Mouse (Mus musculus) liver, postnatal 0 days (tissue): ENCODE measurements around the gene Irak3. TPM values are rescaled to one million over a fixed set of nuclear protein-coding genes. Genes with fewer than 3 reads are reported as not detected.
A peak's percentile ranks its signal among the peaks of the same experiment; 100 is the strongest.

ENCODE experiments used
- ATAC-seq: fragments of 200-750 bp; cut with Nextera tagmentation; 2 replicates; pipeline ENCODE4 v1.8.0; 2017; ENCODE audit warnings: mild to moderate bottlenecking, moderate library complexity
- DNase-seq: peaks from one replicate; pipeline ENCODE4 v3.0.0-alpha.2; 2016
- H3K27ac ChIP-seq: fragments of 300-500 bp; sonication (generic); 2 replicates; pipeline ENCODE4 v1.5.1; 2014; ENCODE audit warnings: antibody characterized with exemption, moderate library complexity, mild to moderate bottlenecking, low read depth
- H3K27me3 ChIP-seq: fragments of 300-500 bp; sonication (generic); 2 replicates; pipeline ENCODE4 v1.6.1; 2014; ENCODE audit warnings: low read length, control low read depth, mixed read lengths; ENCODE audit not compliant: insufficient read depth
- H3K36me3 ChIP-seq: fragments of 300-500 bp; sonication (generic); replicated peaks from 2 replicates; pipeline ENCODE4 v1.6.1; 2014; ENCODE audit warnings: mild to moderate bottlenecking, control low read depth, low read length, moderate library complexity, mixed read lengths; ENCODE audit not compliant: insufficient read depth
- H3K4me1 ChIP-seq: fragments of 300-500 bp; sonication (generic); 2 replicates; pipeline ENCODE4 v1.6.1; 2014; ENCODE audit warnings: antibody characterized with exemption, mild to moderate bottlenecking, control low read depth; ENCODE audit not compliant: insufficient read depth
- H3K4me2 ChIP-seq: fragments of 300-500 bp; sonication (generic); 2 replicates; pipeline ENCODE4 v1.6.1; 2014; ENCODE audit warnings: low read depth, mild to moderate bottlenecking, low read length, moderate library complexity, mixed read lengths
- H3K4me3 ChIP-seq: fragments of 300-500 bp; sonication (generic); 2 replicates; pipeline ENCODE4 v1.5.1; 2014; ENCODE audit warnings: low read depth, low read length
- H3K9ac ChIP-seq: fragments of 300-500 bp; sonication (generic); replicated peaks from 2 replicates; pipeline ENCODE4 v1.6.1; 2014; ENCODE audit warnings: mild to moderate bottlenecking, moderate library complexity
- H3K9me3 ChIP-seq: fragments of 300-500 bp; sonication (generic); 2 replicates; pipeline ENCODE4 v1.6.1; 2016; ENCODE audit warnings: mild to moderate bottlenecking, control low read depth, low read length, mixed read lengths
- CTCF ChIP-seq: sonication (generic); IDR thresholded peaks from 2 replicates; pipeline ENCODE4 v1.5.1; 2016; ENCODE audit warnings: antibody characterized with exemption, low read depth
- EP300 ChIP-seq: IDR thresholded peaks from 2 replicates; pipeline ENCODE4 v1.6.1; 2016; ENCODE audit warnings: antibody characterized with exemption, low read depth, mild to moderate bottlenecking
- whole genome bisulfite sequencing: fragments of 180-500 bp; shearing (Covaris S2); extraction: QIAGEN DNeasy Blood & Tissue Kit; methylation state at CpG from one replicate; pipeline ENCODE4 v1.1.7; 2014; ENCODE audit not compliant: insufficient replicate concordance; 5-methylcytosine and 5-hydroxymethylcytosine counted together
- polyA plus RNA-seq: library from polyadenylated mRNA; unstranded; fragments of >200 nt; fragmentation: Nextera tagmentation; extraction: Ambion mirVana; gene quantifications from 2 replicates; pipeline ENCODE4 v1.2.1, GENCODE M21; 2015

The Irak3 gene
- polyA plus RNA-seq, 1 experiment from 2014 or later = 1.5 TPM

DNA sequence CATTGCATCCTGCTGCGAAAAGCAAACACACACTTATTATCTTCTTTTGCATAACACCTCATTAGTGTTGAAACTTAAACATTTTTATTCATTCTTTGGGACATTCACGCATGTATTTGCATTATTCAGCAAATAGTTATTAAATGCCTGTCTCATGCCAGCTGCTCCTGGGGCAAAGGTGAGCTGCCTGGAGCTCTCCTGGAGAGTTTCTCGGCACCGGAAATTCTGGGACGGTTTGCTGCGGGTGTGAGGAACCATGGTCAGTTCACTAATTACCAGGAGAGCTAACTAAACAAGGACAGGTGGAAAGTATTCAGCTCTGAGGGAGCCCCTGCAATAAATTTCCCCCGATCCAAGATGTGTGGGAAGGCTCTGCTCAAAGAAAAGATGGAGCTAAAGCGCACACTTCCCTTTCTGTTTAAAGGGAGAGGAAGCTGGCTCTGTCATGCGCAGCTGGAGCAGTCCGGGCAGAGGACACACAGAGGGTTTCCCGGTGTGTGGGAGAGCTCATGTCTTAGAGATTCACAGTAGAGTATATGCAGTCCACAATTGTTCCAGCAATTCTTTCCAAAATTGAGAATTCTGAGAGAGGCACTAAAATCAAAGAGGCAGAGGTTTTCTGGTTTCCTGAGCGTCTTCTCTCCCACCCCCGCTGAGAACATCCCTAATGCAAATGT is 73.2 kb downstream of the Irak3 start:
- Histone ChIP-seq H3K9ac (no peak overlapping the region), H3K36me3 (no peaks in the 10 kb centered on the region), H3K27me3 (no peaks in the 10 kb centered on the region), H3K4me3 (no peak overlapping the region), H3K4me2 (no peak overlapping the region), H3K4me1 (no peaks in the 10 kb centered on the region), H3K9me3 (no peaks in the 10 kb centered on the region), H3K27ac (no peak overlapping the region)
- 39% methylated on average over 13 of the region's 13 CpGs for WGBS
- no peak for ATAC-seq
- TF ChIP-seq CTCF (no peak), EP300 (no peak)
- DNase-seq = no peak

DNA sequence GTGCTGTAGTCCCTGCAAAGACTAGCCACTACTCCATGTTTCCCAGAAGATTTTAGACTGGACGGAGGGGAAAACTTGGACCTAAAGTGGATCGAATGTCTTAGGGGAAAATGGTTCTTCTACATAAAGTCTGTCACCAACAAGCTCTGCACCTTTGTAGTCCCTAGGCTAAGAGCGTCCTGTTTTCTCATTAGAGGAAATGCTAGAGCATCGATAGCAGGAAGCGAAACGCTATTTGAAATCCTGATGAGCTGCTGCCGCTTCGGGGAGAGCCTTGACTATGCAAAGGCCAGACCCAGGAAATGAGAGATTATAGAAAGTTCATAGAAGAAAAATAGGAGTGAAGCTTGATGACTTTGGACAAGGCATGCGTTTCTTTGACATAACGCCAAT is 76.5 kb downstream of the Irak3 start:
- no peak for DNase-seq
- Histone ChIP-seq H3K9ac (no peak overlapping the region), H3K4me3 (no peak overlapping the region), H3K4me1 (no peaks in the 10 kb centered on the region), H3K27me3 (no peaks in the 10 kb centered on the region), H3K9me3 (no peaks in the 10 kb centered on the region), H3K36me3 (no peaks in the 10 kb centered on the region), H3K4me2 (0 out of 2 replicates have a peak overlapping the region, but pooled peaks have one; percentile 2), H3K27ac (no peak overlapping the region)
- 0 out of 2 replicates have a peak, but pooled peaks have one; percentile 41 for ATAC-seq
- TF ChIP-seq CTCF = no peak
- no peak for TF ChIP-seq EP300
- WGBS = 40% methylated on average over 10 of the region's 10 CpGs

DNA sequence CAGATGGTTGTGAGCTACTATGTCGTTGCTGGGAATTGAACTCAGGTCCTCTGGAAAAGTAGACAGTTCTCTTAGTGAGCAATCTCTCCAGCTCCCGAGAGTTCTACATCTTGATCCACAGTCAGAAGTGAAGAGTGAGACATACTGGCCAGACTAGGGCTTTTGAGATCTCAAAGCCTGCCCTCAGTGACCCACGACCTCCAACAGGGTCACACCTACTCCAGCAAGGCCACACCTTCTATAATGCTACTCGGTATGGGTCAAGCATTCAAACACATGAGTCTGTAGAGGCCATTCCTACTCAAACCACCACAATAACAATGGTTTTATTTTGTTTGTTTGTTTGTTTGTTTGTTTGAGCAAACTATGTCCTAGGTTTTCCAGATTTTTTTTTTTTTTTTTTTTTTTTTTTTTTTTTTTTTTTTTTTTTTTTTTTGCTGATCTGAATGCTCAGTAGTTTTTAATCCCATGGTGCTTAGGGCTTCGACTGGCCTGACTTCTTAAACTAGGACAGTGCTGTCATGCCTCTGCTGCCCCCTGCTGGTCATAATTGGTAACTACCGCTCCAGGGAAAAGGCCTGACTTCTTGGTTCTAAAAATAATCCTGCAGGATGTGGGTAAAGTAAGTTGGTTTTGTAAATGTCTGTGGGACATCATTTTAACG is 77.0 kb downstream of the Irak3 start:
- ATAC-seq = peak; percentile 74
- WGBS = 41% methylated on average over 7 of the region's 7 CpGs
- H3K27me3 ChIP-seq = no peaks in the 10 kb centered on the region
- peak; percentile 84 for DNase-seq
- H3K36me3 ChIP-seq = no peaks in the 10 kb centered on the region
- no peak overlapping the region for H3K9ac ChIP-seq
- H3K4me2 ChIP-seq = 0 out of 2 replicates have a peak overlapping the region, but pooled peaks have one; percentile 2
- no peaks in the 10 kb centered on the region for H3K4me1 ChIP-seq
- H3K27ac ChIP-seq = no peak overlapping the region
- H3K4me3 ChIP-seq = no peak overlapping the region
- no peaks in the 10 kb centered on the region for H3K9me3 ChIP-seq
- no peak for TF ChIP-seq EP300
- peak; percentile 89 for TF ChIP-seq CTCF

DNA sequence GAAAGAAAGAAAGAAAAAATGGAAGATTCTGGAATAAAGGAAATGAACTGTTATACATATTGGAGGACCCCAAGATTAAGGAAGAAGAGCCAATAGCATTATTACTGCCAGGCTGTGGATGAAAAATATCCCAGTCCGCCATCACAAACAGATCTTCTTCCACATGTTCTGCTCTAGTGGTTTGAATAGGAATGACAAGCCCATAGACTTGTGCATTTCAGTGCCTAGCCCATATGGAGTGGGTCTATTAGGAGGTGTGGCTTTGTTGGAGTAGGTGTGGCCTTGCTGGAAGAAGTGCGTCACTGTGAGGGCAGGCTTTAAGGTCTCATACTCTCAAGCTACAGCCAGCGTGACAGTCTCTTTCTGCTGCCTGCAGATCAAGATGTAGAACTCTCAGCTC is 78.2 kb downstream of the Irak3 start:
- no peaks in the 10 kb centered on the region for H3K36me3 ChIP-seq
- no peak overlapping the region for H3K4me3 ChIP-seq
- no peak overlapping the region for H3K4me2 ChIP-seq
- ATAC-seq (no peak), DNase-seq (no peak)
- TF ChIP-seq EP300 (no peak), CTCF (no peak)
- no peak overlapping the region for H3K27ac ChIP-seq
- 85% methylated on average over 3 of the region's 3 CpGs for WGBS
- no peaks in the 10 kb centered on the region for H3K27me3 ChIP-seq
- H3K4me1 ChIP-seq = no peaks in the 10 kb centered on the region
- H3K9ac ChIP-seq = no peak overlapping the region
- H3K9me3 ChIP-seq = no peaks in the 10 kb centered on the region

DNA sequence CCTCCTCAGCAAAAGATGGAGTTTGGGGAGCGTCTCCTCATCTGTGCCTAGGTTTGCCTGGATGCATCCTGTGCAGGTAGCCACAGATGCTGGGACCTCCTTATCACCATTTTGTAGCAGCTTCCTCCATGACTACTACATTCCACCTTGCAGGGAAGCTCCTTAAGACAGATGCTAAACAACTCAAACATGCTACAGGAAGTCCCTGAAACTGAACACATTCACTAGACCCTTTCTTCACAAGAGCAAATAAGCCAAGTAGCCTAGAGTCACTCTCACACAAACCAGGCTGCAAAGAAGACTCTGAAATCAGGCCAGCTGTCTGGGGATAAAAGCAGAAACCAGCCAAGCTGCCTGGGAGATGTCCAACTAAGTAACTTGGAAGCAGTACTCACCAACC is 86.7 kb downstream of the Irak3 start:
- ATAC-seq (no peak), DNase-seq (no peak)
- H3K27ac ChIP-seq = no peak overlapping the region
- H3K4me3 ChIP-seq = no peak overlapping the region
- no peaks in the 10 kb centered on the region; the same call in 1 of the 2 replicates for H3K36me3 ChIP-seq
- H3K27me3 ChIP-seq = no peaks in the 10 kb centered on the region
- no peak for TF ChIP-seq CTCF
- peaks cover 4% of the 10 kb centered on the region; the same call in 1 of the 2 replicates for H3K4me1 ChIP-seq
- 79% methylated on average over 1 of the region's 1 CpGs for WGBS
- H3K9me3 ChIP-seq = no peaks in the 10 kb centered on the region
- H3K9ac ChIP-seq = no peak overlapping the region
- H3K4me2 ChIP-seq = no peak overlapping the region

DNA sequence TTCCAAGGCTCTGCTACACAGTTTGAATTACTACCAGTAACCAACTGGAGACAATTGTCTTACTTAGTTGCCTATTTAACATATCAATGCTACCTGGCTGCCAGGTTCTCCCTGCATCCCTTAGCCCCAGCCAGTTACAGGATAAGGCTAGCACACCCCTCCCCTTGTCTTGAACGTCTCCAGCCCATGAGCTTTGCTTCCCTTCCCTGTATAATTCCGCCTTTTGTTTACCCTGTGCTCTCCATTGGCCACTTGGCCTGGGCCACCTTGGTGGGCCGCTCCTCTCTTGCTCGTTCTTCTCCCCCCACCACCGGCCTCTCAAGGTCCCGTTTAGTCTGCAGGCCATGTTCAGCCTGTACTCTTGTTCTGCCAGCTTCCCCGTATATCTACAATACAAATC is 87.4 kb downstream of the Irak3 start:
- no peaks in the 10 kb centered on the region for H3K27me3 ChIP-seq
- no peak overlapping the region for H3K4me2 ChIP-seq
- H3K9me3 ChIP-seq = no peaks in the 10 kb centered on the region
- no peak overlapping the region for H3K27ac ChIP-seq
- peaks cover 4% of the 10 kb centered on the region; the same call in 1 of the 2 replicates for H3K4me1 ChIP-seq
- H3K36me3 ChIP-seq = peaks cover 1% of the 10 kb centered on the region; the same call in 1 of the 2 replicates
- no peak for DNase-seq
- TF ChIP-seq EP300 (no peak), CTCF (no peak)
- no peak overlapping the region for H3K4me3 ChIP-seq
- 78% methylated on average over 7 of the region's 7 CpGs for WGBS
- ATAC-seq = no peak
- H3K9ac ChIP-seq = no peak overlapping the region
